Comparison of ENCODE assay signal across 17 mouse cellular contexts in genomic region chr8:9344136-9344535, GRCm38 (mm10).
"Had no signal": no experiment of that assay in that cellular context is flagged by ENCODE, and none has a peak within 500 bp of the region (broad histone marks: within the 10 kb centered on the region; RNA-seq: fewer than 3 reads in every experiment).

No protein-coding gene starts in this region.

- H3K4me1 ChIP-seq: liver, embryonic 13.5 days had no signal

- H3K27me3 ChIP-seq: liver, embryonic 13.5 days had no signal

- H3K4me2 ChIP-seq: liver, embryonic 13.5 days; midbrain, embryonic 11.5 days had no signal

- H3K4me3 ChIP-seq: left cerebral cortex, adult 2 months; liver, embryonic 13.5 days had no signal

- H3K9me3 ChIP-seq: liver, embryonic 13.5 days had no signal

- H3K9ac ChIP-seq: liver, embryonic 13.5 days had no signal

- H3K27ac ChIP-seq: left cerebral cortex, adult 2 months; liver, embryonic 13.5 days; stomach, postnatal 0 days had no signal

- DNase-seq: kidney, postnatal 10 days; kidney, postnatal 36 days; layer of hippocampus, postnatal 36 days; liver, embryonic 13.5 days; lung, adult 2 months; lung, postnatal 14 days; lung, postnatal 4 days; midbrain, embryonic 14.5 days; right cerebral cortex, adult 18-20 months; right cerebral cortex, postnatal 14 days; right cerebral cortex, postnatal 4 days; thymus, adult 2 months; thymus, postnatal 14 days; thymus, postnatal 4 days had no signal

- H3K36me3 ChIP-seq: liver, embryonic 13.5 days had no signal
